Mouse (Mus musculus): ENCODE data around the gene Pigu.
A peak's percentile ranks its signal among the peaks of the same experiment; 100 is the strongest.

Pigu gene

GRCm38 (mm10) chr2:155356971-155357591, at the start of gene Pigu:
Gene Pigu, minus strand, starts transcription at chr2:155357430.
- peak; percentile 97 for DNase-seq (ENCODE audit: low read depth, low spot score)

- no peak for DNase-seq (ENCODE audit: low read depth, low spot score)
These were observed 47.4 kb upstream of the Pigu start for GRCm38 (mm10) chr2:155404635-155405034.

- no peak for DNase-seq (ENCODE audit: low read depth, low spot score)
These were observed 44.7 kb upstream of the Pigu start for GRCm38 (mm10) chr2:155401926-155402325.

GRCm38 (mm10) chr2:155400276-155400675, 43.0 kb upstream of the Pigu start:
- peak; percentile 21 for DNase-seq (ENCODE audit: low read depth, low spot score)

GRCm38 (mm10) chr2:155394586-155394985, 37.4 kb upstream of the Pigu start:
- no peak for DNase-seq (ENCODE audit: low read depth, low spot score)

GRCm38 (mm10) chr2:155388573-155388972, 31.3 kb upstream of the Pigu start:
- no peak for DNase-seq (ENCODE audit: low read depth, low spot score)

- DNase-seq (ENCODE audit: low read depth, low spot score), result peak; percentile 52
These were observed 29.8 kb upstream of the Pigu start for GRCm38 (mm10) chr2:155387052-155387451.

GRCm38 (mm10) chr2:155386534-155386899, 29.3 kb upstream of the Pigu start:
- peak; percentile 19 for DNase-seq (ENCODE audit: low read depth, low spot score)

- peak; percentile 23 for DNase-seq (ENCODE audit: low read depth, low spot score)
These were observed 28.7 kb upstream of the Pigu start for GRCm38 (mm10) chr2:155385731-155386533.

- peak; percentile 93 for DNase-seq (ENCODE audit: low read depth, low spot score)
These were observed 27.9 kb upstream of the Pigu start for GRCm38 (mm10) chr2:155385090-155385489.

GRCm38 (mm10) chr2:155382791-155383438, 25.7 kb upstream of the Pigu start:
- DNase-seq (ENCODE audit: low read depth, low spot score), result no peak

- DNase-seq (ENCODE audit: low read depth, low spot score), result no peak
These were observed 25.1 kb upstream of the Pigu start for GRCm38 (mm10) chr2:155382332-155382700.

GRCm38 (mm10) chr2:155381643-155382331, 24.6 kb upstream of the Pigu start:
- DNase-seq (ENCODE audit: low read depth, low spot score), result peak; percentile 97

GRCm38 (mm10) chr2:155381060-155381437, 23.8 kb upstream of the Pigu start:
- no peak for DNase-seq (ENCODE audit: low read depth, low spot score)

GRCm38 (mm10) chr2:155380261-155381059, 23.2 kb upstream of the Pigu start, which contains the start of gene Trp53inp2:
Gene Trp53inp2, plus strand, starts transcription at chr2:155381059.
- no peak for DNase-seq (ENCODE audit: low read depth, low spot score)

- no peak for DNase-seq (ENCODE audit: low read depth, low spot score)
These were observed 19.0 kb upstream of the Pigu start for GRCm38 (mm10) chr2:155376191-155376590.

GRCm38 (mm10) chr2:155374521-155374920, 17.3 kb upstream of the Pigu start:
- no peak for DNase-seq (ENCODE audit: low read depth, low spot score)

- DNase-seq (ENCODE audit: low read depth, low spot score), result no peak
These were observed 16.7 kb upstream of the Pigu start for GRCm38 (mm10) chr2:155373886-155374285.

- DNase-seq (ENCODE audit: low read depth, low spot score), result no peak
These were observed 16.1 kb upstream of the Pigu start for GRCm38 (mm10) chr2:155373302-155373701.

GRCm38 (mm10) chr2:155372451-155372850, 15.2 kb upstream of the Pigu start:
- no peak for DNase-seq (ENCODE audit: low read depth, low spot score)

GRCm38 (mm10) chr2:155369333-155369883, 12.2 kb upstream of the Pigu start:
- no peak for DNase-seq (ENCODE audit: low read depth, low spot score)
